Mouse (Mus musculus): ENCODE data around the gene Dhx16.
A peak's percentile ranks its signal among the peaks of the same experiment; 100 is the strongest.

The Dhx16 gene

DNA sequence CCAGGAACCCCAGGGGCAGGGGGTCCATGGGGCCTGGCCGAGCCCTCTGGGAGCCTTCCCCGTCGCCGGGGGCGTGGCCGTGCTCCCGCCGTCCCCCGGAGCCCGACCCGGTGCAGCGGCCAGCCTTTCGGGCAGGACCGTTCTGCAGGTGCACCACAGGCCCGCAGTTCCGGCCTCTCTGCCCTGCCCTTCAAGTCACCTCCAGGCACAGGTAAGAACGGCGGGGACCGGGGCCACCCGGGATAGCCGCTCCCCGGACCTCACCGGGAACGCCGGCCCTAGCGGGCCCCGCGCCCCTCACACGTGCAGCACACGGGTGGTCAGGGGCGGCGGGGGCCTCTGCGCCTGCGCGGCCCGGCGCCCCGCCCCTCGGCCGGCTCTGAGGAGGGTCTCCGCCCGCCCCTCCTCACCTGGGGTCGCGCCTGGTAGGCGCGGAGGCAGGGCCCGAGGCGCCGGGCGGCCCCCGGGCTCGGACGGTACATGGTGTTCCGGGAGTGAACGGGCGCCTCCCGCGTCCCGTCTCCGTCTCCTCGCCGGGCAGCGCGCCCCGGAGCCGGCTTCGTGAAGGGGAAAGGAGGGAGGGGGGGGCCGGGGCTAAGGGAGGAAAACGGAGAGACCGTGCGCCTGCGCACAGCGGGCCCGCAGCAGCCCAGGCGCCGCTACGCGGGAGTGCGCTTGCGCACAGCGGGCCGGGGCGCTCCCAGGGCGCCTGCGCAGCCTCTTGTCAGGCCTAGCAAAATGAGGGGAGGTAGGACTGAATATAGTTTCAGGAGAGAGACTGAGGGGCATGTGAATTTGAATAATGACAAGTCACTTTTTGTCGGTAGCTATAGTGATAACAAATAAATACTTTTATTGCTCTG, 17.4 kb downstream of the Dhx16 start, which contains the start of gene 2310061I04Rik:
2310061I04Rik (minus strand) TSS at position 651 of the 863 bp plus-strand sequence.
- peak; percentile 97 for DNase-seq (ENCODE audit: low read depth, low spot score)

DNA sequence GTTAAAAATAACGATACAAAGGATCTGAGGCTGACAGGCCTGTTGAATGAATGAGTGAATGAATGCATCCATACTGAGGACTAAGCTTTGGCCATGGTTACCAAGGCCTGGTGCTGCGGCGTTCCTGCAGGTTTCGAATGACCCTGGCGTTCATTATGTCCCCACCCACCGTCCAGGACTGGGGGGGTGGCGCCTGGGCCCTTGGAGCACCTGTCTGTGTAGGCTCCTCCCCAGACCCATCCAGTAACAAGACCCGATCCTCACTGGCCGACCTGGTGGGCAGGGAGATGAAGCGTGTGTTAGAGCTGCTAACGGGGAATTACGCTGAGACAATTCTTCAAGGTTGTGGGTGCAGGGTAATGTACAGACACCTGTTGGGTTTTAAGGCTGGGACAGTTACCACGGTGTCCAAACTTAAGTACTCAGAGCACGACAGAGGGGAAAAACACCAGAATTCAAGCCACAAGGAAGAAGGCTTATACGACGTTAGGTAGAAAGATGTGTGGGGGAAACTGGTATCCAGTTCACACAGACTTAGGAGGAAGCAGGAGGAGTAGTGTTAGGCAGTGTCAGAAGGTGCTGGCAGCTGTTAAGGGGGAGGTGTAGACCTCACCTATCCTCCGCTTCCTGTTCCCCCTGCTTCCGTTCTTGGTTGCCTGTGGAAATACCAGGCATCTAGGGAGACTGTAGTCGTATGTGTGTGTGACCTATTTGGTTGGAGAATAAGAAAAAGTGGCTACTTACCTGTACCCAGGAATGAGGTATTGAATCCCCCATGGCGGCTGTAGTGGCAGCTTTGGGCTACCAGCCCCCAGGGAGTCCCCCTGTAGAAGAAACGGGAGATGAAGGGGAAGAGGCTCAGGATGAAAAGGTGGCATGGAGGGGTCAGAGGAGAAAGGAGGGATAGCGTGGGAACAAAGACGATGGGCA, 18.3 kb downstream of the Dhx16 start:
- peak; percentile 88 for DNase-seq (ENCODE audit: low read depth, low spot score)

DNA sequence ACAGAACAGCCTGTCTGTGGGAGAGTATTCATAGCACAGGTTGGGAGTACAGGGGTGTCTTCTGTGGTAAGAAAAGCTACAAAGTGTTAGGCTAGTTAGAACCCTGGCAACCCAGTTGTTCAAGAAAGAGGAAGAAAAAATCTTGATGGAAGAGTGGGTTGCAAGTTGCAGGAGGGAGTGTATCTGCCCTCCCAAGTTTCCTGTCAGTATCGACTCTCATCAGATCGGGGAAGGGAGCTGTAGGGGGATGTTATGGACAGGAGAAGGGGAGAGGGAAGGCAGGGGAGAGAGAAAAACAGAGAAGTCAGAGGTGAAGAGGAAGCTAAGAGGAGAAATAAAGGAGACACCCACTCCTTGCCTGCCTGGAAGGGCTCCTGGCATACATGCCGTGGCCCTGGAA, 21.0 kb downstream of the Dhx16 start:
- no peak for DNase-seq (ENCODE audit: low read depth, low spot score)

DNA sequence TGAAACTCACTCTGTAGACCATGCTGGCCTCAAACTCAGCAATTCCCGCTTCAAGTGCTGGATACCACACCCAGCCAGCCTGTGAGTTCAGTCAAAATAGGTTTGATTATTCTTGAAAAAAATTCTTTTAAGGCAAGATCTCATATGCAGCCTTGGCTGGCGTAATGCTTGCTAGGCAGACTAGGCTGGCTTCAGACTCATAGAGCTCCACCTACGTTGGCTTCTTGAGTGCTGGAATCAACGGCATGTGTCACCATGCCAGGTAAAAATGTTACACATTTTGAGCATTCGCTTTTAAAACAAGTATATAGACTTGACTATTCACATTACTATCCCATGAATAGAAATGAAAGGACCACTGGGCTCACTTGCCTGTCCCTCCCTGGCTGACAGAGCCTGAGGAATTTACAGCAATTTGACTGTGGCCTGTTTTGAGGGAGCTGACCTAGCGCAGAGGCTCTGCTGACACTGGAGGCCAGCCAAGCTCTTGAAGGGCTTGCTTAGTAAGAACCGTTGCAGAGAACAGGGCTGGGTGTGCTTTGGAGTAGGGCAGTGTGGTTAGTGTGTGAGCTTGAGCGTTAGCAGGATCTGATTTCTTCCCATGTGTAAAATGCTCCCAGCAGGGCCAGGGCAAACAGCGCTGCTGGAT, 23.8 kb downstream of the Dhx16 start:
- DNase-seq (ENCODE audit: low read depth, low spot score) = no peak

DNA sequence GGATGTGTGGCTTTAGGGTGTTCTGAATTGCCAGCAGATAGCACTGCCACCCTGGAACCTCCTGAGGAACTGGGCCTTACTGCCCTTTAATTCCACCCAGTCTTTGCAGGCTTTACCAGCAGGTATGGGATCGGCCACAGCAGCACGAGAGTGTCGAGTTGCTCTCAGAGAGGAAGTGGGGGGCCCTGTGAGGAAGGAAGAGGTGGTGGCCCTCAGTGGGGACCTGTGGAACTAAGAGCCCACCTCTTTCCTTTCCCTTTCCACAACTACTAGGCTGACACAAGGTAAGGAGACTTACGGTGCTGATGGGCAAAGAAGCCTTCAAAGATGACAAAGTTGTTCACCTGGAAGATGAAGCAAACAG, 24.4 kb downstream of the Dhx16 start:
- DNase-seq (ENCODE audit: low read depth, low spot score) = no peak

DNA sequence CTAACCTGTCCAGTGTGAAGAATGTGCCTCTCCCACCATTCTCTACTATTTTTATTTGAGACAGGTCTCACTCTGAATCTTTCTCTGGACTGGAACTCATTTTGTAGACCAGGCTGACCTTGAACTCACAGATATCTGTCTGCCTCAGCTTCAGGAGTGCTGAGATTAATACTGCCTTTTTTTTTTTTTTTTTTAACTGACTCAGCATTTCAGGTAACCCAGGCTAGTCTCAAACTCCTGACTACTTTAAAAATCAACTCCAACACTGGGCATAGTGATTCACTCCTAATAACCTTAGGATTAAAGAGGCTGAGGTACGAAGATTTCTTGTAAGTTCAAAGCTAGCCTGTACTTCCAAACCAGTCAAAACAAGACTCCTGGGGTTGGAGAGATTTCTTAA, 26.0 kb downstream of the Dhx16 start:
- DNase-seq (ENCODE audit: low read depth, low spot score) = no peak

DNA sequence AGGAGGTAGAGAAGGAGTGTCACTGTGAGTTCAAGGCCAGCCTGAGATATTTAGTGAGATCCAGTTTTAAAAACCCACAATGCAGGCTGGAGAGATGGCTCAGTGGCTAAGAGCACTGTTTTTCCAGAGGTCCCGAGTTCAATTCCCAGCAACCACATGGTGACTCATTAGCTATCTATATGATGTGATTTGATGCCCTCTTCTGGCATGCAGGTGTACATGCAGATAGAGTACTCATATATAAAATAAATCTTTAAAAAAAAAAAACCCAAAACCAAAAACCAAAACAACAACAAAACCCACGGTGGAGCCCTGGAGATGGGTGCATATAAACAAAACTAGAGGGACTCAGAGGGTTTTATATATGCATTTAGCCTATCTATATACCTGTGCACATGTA, 28.0 kb downstream of the Dhx16 start:
- DNase-seq (ENCODE audit: low read depth, low spot score) = peak; percentile 45

DNA sequence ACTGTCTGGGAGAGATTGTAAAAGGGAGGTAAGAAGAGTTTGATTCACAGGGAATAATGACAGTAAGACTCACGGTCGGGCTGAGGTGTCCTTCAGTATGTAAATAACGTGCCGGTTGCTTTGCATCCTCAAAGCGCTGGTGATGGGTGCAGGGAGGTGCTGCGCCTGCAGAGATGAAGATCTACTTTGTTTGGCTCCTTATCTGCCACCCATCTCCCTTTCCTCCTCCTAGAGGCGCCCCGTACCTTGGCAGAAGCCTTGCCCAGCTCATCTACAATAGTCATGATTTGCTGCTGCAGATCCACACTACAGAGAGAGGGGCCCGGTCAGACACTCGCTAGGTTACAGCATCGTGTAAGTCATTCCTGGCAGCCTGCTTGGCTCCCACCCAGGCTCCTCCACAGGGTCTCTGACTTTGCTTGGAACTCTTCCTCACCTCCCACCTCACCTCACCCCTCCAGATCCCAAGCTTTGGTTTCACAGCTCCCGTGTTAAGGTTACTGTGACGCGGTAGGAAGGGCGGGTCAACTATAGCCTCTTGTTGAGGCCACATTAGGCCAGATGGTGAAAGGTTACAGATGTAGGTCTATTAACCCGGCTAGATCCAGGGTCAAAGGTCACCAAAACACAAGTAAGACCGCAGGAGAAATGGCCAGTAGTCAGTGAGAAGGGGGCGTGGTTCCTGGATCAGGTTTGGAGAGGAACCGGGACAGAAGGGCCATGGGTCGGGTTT, 29.7 kb downstream of the Dhx16 start:
- peak; percentile 53 for DNase-seq (ENCODE audit: low read depth, low spot score)

DNA sequence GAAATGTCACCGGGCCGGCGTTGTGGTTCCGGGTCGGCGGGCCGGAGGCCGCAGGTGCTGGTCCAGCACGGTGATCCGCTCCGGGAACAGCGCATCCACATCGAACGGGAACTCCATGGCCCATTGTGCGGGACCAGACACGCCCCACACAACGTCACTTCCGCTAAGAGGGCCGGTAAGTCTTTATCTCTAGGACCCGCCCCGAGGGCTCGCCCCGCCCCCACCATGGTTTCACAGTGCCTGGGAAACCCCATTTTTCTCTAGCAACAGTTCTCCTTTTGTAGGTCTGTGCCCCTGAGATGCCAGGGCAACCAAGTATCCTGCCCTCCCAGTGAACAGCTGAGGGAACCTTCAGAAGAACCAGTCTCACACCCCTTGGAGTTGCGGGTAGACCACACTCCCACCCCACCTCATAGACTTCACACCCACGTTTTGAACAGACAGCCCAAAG, 30.3 kb downstream of the Dhx16 start, which contains the start of gene Atat1:
Atat1 (minus strand) TSS at position 157 of the 451 bp plus-strand sequence.
- peak; percentile 97 for DNase-seq (ENCODE audit: low read depth, low spot score)

DNA sequence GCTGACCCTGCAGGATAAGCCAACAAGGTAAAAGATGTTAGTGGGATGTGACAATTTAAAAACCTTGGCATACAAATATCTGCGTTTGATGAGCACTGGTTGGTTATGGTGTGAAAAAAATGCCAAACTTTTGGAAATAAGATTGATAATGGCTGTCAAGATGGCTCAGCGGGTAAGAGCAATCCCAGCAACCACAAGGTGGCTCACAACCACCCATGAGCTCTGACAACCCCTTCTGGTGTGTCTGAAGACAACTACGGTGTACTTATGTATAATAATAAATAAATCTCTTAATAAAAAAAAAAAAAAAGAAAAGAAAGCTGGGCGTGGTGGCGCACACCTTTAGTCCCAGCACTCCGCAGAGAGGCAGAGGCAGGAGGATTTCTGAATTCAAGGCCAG, 35.4 kb downstream of the Dhx16 start:
- peak; percentile 51 for DNase-seq (ENCODE audit: low read depth, low spot score)

DNA sequence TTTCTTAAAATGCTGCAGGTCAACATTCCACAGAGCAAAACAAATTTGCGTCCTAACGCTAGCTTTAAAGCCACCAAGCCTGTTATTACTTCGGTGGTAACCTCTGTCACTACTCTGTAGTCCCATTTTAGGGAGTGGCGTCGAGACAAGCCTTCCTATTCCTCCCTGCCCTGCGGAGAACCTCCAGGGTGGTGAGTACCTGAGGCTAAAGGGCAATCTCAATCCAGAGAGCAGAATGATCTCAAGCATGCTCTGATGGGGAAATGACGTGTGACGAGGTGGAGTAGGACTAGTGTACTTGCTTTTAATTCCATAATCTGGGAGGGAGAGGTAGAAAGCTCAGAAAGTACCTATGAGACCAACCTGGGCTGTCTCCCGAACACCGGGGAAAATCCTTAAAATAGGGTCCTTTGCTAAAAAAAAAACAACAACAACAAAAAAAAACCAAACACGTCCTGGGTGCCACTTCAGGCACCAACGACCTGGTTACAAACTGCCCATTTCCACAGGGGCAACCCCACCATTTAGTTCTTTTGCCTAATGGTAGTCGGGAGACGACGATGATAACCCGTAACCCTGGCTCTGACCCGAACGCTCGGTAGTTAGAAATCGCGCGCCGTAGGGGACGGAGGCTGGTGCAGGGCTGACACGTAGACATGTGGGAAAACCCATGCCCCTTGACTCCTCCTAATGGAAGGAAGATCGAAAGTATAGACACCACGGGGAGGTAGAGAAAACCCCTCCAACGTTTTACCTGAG, 36.1 kb downstream of the Dhx16 start:
- DNase-seq (ENCODE audit: low read depth, low spot score) = peak; percentile 59

DNA sequence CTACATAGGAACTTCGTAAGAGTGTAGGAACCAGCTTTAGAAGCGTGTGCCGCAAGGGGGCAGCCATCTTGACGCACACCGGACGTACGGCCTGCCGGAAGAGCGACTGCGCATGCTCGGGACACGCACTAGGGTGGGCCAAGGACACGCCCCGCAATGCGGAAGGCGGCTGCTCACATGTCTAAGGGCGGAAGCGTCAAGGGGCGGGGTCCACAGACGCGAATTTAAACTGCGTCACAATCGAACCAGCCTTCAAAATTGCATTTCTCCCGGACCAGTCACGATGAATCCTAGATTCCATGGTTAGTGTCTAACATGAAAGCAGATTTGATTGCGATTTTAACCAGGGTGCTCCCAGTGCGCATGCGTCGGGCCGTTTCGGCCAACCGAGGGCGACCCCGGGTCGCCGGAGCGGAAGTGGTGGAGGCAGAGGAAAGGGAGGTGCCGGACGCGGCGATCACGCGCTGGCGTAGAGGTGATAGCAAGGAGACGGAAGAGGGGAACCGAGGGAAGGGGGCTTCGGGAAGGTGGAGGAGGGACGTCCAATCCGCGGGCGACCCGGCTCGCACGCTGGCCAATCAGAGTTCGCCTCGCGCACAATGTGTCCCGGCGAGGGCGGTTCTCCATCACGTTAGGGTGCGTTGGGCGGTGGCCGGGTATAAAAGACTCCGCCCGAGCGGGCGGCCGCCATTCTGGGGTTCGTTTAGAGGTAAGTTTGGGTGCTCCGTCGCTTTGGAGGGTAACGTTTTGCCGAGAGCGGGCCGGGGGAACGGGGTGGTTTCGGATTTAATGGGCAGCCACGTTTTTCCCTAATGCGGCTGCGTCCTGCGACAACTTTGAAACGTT, 36.9 kb downstream of the Dhx16 start, which contains the start of the genes Mrps18b and Ppp1r10:
Mrps18b (minus strand) TSS at position 93 of the 846 bp plus-strand sequence.
Ppp1r10 (plus strand) TSS at position 138 of the 846 bp plus-strand sequence.
- DNase-seq (ENCODE audit: low read depth, low spot score) = peak; percentile 100

DNA sequence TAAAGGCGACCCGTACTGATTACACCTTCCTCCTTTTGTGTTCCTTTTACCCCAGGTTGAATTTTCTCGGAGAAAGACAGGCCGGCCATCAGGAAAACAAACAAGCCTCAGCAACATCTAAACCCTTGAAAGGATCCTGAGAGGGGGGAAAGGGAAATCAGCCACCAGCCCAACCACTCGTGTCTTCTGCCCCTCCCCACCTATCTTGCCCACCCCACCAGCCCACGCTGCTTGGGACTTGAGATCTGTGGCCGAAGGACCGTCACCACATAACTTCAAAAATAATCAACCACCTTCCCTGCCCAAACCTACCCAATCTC, 37.5 kb downstream of the Dhx16 start:
- no peak for DNase-seq (ENCODE audit: low read depth, low spot score)

DNA sequence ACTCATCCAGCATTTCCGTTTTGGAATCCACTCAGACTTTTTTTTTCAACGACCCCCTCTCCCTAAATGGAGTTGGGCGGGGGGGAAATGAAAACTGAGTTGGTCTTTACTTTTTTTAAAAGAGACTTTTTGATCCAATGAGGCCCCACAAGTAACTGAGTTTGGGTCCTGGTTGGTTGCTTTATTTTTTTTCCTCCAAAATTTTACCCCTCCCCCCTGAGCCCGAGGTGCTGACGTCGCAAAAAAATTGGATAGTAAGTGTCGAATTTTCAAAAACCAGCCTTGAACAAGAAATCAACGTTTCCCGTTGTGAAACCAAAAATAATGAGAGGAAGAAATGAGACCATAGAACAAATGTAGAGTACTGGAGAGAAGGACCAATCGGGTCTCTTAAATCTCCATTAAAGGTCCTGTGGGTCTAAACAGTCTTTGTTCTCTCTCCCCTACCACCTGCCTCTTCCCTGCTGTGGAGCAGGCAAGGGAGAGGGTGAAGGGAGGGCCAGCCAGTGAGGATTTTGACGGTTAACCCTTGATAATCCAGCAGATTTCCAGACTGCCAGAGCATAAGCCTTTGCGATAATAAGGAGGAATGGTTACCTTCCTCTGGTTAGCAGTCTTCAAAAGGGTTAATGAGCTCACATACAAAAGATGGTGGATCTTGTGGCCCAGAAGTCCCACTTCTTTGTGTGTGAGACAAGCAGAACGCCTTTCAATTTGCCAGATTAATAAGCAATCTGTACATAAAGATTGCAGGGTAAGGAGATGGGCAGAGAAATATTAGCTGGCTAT, 38.0 kb downstream of the Dhx16 start:
- DNase-seq (ENCODE audit: low read depth, low spot score) = peak; percentile 74

DNA sequence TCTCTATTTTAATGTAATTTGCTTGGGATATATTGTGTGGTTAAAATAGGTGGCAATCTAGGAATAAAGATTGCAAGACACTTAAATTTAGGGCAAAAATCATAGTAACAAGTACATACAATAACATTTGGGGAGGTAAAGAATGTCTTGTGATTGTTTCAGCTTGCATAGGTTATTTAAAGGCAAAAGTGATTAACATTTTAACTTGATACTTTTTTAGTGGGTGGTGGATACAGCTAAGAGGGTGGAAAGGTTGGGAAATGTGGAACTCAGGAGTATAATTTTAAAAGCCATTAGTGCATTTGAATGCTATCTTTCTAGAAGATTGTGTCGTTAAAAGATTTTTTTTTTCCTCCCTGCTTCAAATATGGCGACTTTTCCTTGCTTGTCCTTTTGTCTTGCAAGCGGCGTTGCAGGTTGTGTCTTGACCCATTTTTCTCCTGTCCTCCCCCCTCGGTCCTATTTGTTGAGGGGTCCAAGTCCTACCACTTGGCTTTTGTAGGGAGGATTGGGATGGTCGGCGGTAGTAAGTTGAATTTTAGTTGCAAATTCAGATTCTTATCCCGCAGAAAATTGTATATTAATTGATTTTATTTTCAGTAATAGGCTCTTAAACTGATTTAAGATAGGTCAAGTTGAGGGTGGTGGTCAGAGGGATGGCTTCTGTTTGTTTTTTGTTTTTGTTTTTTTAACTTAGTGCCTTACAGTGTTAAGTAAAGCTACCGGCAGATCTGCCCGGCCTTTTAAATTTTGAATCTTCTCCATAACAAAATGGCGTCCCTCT, 38.8 kb downstream of the Dhx16 start:
- peak; percentile 70 for DNase-seq (ENCODE audit: low read depth, low spot score)

DNA sequence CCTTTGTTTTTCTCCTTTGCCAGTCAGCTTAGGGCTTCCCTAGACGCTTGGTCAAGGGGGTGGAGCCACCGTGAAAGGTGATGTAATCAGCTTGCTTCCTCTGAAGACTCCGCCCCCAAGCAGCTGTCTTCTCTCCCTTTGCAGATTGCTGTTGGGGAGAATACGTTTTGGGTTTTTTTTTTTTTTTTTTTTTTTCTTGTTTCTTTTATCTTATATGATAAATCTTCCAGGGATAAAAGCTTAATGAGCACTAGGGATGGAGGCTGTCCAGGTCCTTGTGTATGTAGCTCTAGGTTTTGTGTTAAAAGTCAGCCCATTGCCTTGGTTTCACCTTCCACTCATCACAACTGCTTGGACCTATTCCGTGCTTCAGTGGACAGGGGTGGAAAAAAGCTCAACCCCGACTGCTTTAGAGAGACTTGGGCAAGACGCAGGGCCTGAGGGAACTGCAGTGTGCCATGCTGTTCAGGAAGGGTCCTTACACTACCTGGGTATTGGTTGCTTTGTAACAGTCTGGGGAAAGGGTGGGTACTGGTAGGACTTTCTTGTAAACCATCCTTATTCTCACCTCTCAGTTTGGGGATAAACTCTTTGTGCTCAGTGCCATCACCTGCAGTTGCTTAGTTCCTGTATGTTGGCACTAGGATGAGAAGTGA, 39.6 kb downstream of the Dhx16 start:
- DNase-seq (ENCODE audit: low read depth, low spot score) = peak; percentile 96

DNA sequence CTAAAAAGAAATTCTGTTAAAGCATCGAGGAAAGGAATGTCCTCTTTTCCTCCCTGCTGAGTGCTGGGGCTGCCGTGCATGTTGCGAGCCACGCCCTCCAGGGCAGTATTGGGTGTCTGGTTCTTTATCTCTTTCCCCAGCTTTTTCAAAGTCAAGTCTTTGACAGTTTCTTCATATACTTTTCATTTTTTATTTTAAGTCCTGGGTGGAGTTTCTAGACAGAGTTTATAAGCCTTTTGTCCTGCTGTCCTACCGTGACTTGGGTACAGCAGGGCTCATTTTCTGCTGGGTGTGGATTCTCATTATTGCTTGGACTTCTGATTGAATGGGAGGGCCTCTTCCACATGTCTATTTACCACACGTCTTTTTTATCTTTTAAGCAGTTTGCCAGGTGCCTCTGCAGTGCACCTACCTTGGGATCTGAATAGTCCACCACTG, 40.3 kb downstream of the Dhx16 start:
- no peak for DNase-seq (ENCODE audit: low read depth, low spot score)
